Mouse (Mus musculus) hindbrain, embryonic 10.5 days (tissue): ENCODE data around the gene Clpp. TPM values are rescaled to one million over a fixed set of nuclear protein-coding genes. Genes with fewer than 3 reads are reported as not detected.

Experiments used
- DNase-seq: peaks from one replicate; pipeline ENCODE4 v3.0.0-alpha.2; 2017; ENCODE audit warnings: low spot score
- H3K27ac ChIP-seq: fragments of 300-500 bp; sonication (generic); 2 replicates; pipeline ENCODE4 v1.5.1; 2016; ENCODE audit warnings: mild to moderate bottlenecking, moderate library complexity
- H3K27me3 ChIP-seq: fragments of 300-500 bp; sonication (generic); 2 replicates; pipeline ENCODE4 v1.6.1; 2016; ENCODE audit warnings: mild to moderate bottlenecking; ENCODE audit not compliant: poor library complexity, insufficient read depth, severe bottlenecking
- H3K36me3 ChIP-seq: fragments of 300-500 bp; sonication (generic); 2 replicates; pipeline ENCODE4 v1.6.1; 2016; ENCODE audit warnings: mild to moderate bottlenecking, moderate library complexity
- H3K4me1 ChIP-seq: fragments of 300-500 bp; sonication (generic); replicated peaks from 2 replicates; pipeline ENCODE4 v1.6.1; 2016; ENCODE audit warnings: mild to moderate bottlenecking
- H3K4me3 ChIP-seq: fragments of 300-500 bp; sonication (generic); 2 replicates; pipeline ENCODE4 v1.5.1; 2016; ENCODE audit warnings: mild to moderate bottlenecking, moderate library complexity
- H3K9me3 ChIP-seq: fragments of 300-500 bp; sonication (generic); 2 replicates; pipeline ENCODE4 v1.6.1; 2016; ENCODE audit warnings: mild to moderate bottlenecking, moderate library complexity
- WGBS: fragments of 180-500 bp; shearing (Covaris S2); methylation state at CpG from one replicate; pipeline ENCODE4 v1.1.7; 2016; 5-methylcytosine and 5-hydroxymethylcytosine counted together
- polyA plus RNA-seq: library from polyadenylated mRNA; unstranded; fragments of >200 nt; fragmentation: Nextera tagmentation; extraction: Ambion mirVana; gene quantifications from 2 replicates; pipeline ENCODE4 v1.2.1, GENCODE M21; 2016

Clpp gene
- polyA plus RNA-seq, 1 experiment from 2014 or later = 166 TPM

- Histone ChIP-seq H3K27ac (no peak overlapping the region), H3K36me3 (peaks cover 57% of the 10 kb centered on the region), H3K27me3 (no peaks in the 10 kb centered on the region), H3K9me3 (no peaks in the 10 kb centered on the region), H3K4me1 (no peaks in the 10 kb centered on the region), H3K4me3 (no peak overlapping the region)
- no peak for DNase-seq
- WGBS = 84% methylated on average over 2 of the region's 2 CpGs
Observed at GRCm38 (mm10) chr17:57019693-57020092, 29.6 kb downstream of the Clpp start.

DNA sequence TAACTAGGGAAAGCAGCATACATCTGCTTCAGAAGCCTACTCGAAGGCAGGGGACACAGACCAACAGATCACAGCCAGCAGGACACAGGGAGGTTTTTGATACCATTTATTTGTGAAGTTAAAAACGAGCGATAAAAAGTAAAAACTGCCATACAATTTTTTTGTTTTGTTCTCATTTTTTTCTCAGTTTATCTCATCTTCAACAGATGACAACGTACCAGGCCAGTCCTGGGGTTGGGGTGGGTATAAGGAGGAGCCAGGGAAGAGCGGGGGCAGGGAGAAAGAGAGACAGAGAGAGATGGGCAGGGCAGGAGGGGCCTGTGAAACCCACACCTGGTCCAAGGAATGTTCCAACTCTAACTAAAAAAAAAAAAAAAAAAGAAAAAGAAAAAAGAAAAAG is 30.9 kb downstream of the Clpp start:
- no peaks in the 10 kb centered on the region for H3K27me3 ChIP-seq
- H3K36me3 ChIP-seq = peaks cover 69% of the 10 kb centered on the region
- no peaks in the 10 kb centered on the region for H3K9me3 ChIP-seq
- 92% methylated on average over 5 of the region's 5 CpGs for WGBS
- no peaks in the 10 kb centered on the region for H3K4me1 ChIP-seq
- DNase-seq = no peak
- H3K4me3 ChIP-seq = no peak overlapping the region
- H3K27ac ChIP-seq = no peak overlapping the region

DNA sequence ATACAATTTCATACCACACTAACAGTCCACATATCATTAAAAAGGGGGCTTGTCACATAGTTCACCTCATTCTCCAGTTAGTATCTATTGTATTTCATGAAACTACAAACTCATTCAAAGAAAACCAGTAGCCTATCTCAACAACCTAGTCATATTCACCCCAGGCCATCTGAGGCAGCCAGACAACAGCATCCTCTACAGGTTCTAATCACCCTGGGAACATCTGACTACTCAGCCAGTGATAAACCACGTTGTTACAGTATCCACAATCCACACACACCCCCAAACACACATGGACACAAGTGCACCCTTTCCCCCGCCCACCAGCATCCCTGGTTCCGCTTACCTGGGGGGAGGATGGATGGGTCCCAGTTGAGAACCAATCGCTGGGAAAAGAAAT is 37.4 kb downstream of the Clpp start:
- 91% methylated on average over 4 of the region's 4 CpGs for whole genome bisulfite sequencing
- Histone ChIP-seq H3K4me3 (no peak overlapping the region), H3K9me3 (no peaks in the 10 kb centered on the region), H3K4me1 (peaks cover 22% of the 10 kb centered on the region), H3K27me3 (no peaks in the 10 kb centered on the region), H3K27ac (no peak overlapping the region), H3K36me3 (peaks cover 72% of the 10 kb centered on the region)
- DNase-seq = no peak

DNA sequence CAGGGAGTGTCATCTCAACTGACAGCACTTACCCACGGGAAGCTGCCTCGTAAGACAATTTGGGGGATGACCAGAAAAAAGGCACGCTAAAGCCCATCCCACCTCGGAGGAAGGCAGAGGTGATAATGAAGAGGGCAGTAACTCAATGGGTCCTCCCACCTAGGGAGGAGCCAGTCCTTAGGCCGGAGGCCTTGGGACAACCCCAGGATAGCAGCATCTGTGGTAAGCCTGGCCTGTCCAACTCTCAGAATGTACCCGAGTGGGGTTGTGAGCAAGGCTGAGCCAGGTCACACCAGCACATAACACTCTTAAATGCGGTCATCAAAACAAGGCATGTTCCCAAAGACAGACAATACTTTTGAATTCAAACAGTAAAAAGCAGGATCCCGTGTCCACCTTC is 39.6 kb downstream of the Clpp start:
- H3K4me3 ChIP-seq = peak overlapping the region; percentile 77
- 56% methylated on average over 8 of the region's 8 CpGs for WGBS
- no peak for DNase-seq
- H3K9me3 ChIP-seq = no peaks in the 10 kb centered on the region
- H3K36me3 ChIP-seq = peaks cover 50% of the 10 kb centered on the region
- H3K4me1 ChIP-seq = peaks cover 26% of the 10 kb centered on the region
- no peak overlapping the region for H3K27ac ChIP-seq
- H3K27me3 ChIP-seq = no peaks in the 10 kb centered on the region

- H3K4me1 ChIP-seq = peaks cover 26% of the 10 kb centered on the region
- WGBS = under 1% methylated on average over 98 of the region's 99 CpGs
- no peaks in the 10 kb centered on the region for H3K9me3 ChIP-seq
- H3K27me3 ChIP-seq = no peaks in the 10 kb centered on the region
- DNase-seq = peak; percentile 57
- peak within 1 kb of the TSS; percentile 77 for H3K4me3 ChIP-seq
- H3K36me3 ChIP-seq = peaks cover 36% of the 10 kb centered on the region
- peak within 1 kb of the TSS; percentile 99 for H3K27ac ChIP-seq
Observed at GRCm38 (mm10) chr17:57030931-57031660, 41.0 kb downstream of the Clpp start, which contains the start of gene Khsrp. Khsrp (minus strand) TSS chr17:57031522.

DNA sequence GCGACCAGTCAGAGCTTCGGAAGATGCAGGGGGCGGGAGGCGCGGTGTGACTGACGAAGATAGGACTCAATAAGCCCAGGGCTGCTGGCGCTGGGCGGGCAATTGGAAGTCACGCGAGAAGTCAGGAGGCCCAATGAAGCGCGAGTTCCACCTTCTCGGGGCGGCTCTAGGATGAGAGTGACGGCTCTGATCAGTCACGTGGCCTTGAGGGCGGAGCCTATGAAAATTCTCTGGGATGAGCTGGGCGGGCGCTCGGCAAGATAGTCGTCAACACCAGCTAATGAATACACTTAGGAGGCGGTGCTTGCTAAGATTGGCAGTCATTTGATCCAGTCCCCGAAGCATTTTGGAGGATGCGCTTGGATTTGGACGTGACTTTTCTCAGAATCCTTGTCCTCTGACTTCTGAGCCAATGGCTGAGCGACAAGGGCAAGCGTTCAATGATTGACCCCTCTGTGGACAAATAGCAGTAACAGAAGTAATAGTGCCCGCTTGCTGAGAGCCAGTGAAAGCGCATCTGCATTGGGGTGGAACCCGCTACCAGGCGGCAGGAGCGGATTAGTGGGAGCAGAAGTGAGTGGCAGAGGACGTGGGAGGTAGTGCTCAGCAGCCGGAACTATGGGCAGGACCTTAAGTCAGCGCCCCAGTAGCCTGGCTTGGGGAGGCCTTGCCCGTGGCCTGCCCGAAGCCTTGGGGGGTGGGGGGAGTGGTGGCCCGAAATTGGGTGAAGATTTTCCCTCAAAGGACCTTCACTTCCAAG is 41.7 kb downstream of the Clpp start:
- WGBS = under 1% methylated on average over 38 of the region's 38 CpGs
- Histone ChIP-seq H3K9me3 (no peaks in the 10 kb centered on the region), H3K27ac (peak overlapping the region; percentile 99), H3K4me3 (peak overlapping the region; percentile 77), H3K27me3 (no peaks in the 10 kb centered on the region), H3K4me1 (peaks cover 26% of the 10 kb centered on the region), H3K36me3 (peaks cover 28% of the 10 kb centered on the region)
- peak; percentile 100 for DNase-seq

DNA sequence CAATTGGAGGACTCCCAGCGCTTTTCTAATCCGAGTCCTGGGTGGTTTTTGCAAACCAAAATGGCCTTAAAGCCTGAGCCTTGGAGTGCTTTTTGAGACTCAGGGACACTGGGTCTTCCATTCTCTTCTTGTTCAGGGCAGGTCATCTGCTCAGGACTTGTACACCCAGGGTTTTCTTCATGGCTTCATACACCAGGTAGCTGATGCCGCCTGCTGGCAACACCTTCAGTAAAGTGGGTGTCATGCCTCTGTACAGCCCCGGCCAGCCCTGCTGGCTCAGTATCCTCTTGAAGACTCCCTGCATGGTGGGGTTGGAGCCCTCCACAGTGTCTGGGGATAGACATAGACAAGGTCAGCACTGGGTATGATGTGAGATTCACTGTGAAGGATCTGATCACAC is 42.7 kb downstream of the Clpp start:
- H3K4me1 ChIP-seq = peaks cover 26% of the 10 kb centered on the region
- WGBS = 86% methylated on average over 4 of the region's 4 CpGs
- DNase-seq = no peak
- H3K9me3 ChIP-seq = no peaks in the 10 kb centered on the region
- peak overlapping the region; percentile 77 for H3K4me3 ChIP-seq
- H3K36me3 ChIP-seq = peaks cover 18% of the 10 kb centered on the region
- peaks cover 7% of the 10 kb centered on the region for H3K27me3 ChIP-seq
- peak overlapping the region; percentile 99 for H3K27ac ChIP-seq

DNA sequence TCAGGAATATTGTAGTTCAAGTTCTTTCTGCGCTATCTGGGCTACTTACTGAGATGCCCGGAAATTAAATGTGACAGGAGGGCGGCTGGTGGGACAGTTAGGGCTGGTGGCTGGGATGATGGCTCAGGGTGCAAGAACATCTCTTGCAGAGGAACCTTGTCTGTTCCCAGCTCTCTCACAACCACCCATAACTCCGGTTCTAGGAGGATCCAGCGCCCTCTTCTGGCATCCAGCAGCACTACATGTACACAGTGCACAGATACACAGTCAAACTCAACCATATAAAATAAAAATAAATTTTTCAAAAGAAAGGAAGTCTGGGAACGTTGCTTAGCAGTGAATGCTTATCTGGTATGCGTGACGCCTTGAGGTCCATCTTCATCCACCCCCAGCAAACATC is 48.9 kb downstream of the Clpp start:
- H3K27me3 ChIP-seq = peaks cover 22% of the 10 kb centered on the region
- no peaks in the 10 kb centered on the region for H3K36me3 ChIP-seq
- DNase-seq = no peak
- peaks cover 3% of the 10 kb centered on the region; the same call in 1 of the 2 replicates for H3K4me1 ChIP-seq
- H3K27ac ChIP-seq = no peak overlapping the region
- 36% methylated on average over 8 of the region's 8 CpGs for WGBS
- H3K9me3 ChIP-seq = peaks cover 3% of the 10 kb centered on the region; the same call in 1 of the 2 replicates
- H3K4me3 ChIP-seq = no peak overlapping the region

DNA sequence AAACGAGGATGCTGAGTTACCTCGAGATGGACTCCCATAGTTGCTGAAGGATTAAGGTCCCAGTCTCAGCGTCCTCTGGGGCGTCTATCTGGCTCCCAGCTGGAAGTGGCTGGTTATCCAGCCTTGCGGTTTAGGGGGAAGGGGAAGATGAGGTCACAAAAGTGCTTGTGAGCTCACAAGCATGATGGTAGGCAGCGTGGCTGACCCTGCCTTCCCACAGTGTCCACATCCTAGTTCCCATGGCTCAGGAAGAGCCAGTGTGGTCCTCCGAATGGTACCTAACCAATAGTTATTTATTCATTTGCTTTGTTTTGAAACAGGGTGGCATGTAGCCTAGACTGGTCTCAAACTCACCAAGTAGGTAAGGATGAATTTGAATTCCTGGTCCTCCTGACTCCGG is 51.4 kb downstream of the Clpp start, which contains the start of gene Slc25a41:
Slc25a41 (minus strand) TSS at position 101 of the 400 bp plus-strand sequence.
- peaks cover 20% of the 10 kb centered on the region for H3K36me3 ChIP-seq
- WGBS = 77% methylated on average over 8 of the region's 8 CpGs
- peaks cover 22% of the 10 kb centered on the region for H3K27me3 ChIP-seq
- H3K27ac ChIP-seq = no peak within 1 kb of the TSS
- no peak for DNase-seq
- H3K4me3 ChIP-seq = no peak within 1 kb of the TSS
- H3K9me3 ChIP-seq = peaks cover 3% of the 10 kb centered on the region; the same call in 1 of the 2 replicates
- peaks cover 3% of the 10 kb centered on the region; the same call in 1 of the 2 replicates for H3K4me1 ChIP-seq

Other genes with a start within 250 kb of the Clpp start
- gene Nrtn, start 232.8 kb upstream of the Clpp start, polyA plus RNA-seq = 4.4 and 5.1 TPM in 2 replicates
- gene Dus3l, start 225.5 kb upstream of the Clpp start, polyA plus RNA-seq = 44.1 and 47.6 TPM in 2 replicates
- gene Prr22, start 220.1 kb upstream of the Clpp start, polyA plus RNA-seq = 1.3 TPM in 2 replicates
- 10.9 and 13.8 TPM in 2 replicates for gene Rfx2, start 159.3 kb upstream of the Clpp start, polyA plus RNA-seq
- not detected in 2 replicates for gene Acsbg2, start 115.9 kb upstream of the Clpp start, polyA plus RNA-seq
- 0.54 and 0.63 TPM in 2 replicates for gene 1700061G19Rik, start 114.8 kb upstream of the Clpp start, polyA plus RNA-seq
- gene Mllt1, start 54.9 kb upstream of the Clpp start, polyA plus RNA-seq = 65.4 and 82.4 TPM in 2 replicates
- not detected in 2 replicates for gene Acer1, start 8.2 kb upstream of the Clpp start, polyA plus RNA-seq
- 35.5 TPM in 2 replicates for gene Alkbh7, start 7.0 kb downstream of the Clpp start, polyA plus RNA-seq
- gene Pspn, start 9.7 kb downstream of the Clpp start, polyA plus RNA-seq = not detected in 2 replicates
- gene Gtf2f1, start 21.0 kb downstream of the Clpp start, polyA plus RNA-seq = 71.0 and 78.3 TPM in 2 replicates
- 0.41 and 0.43 TPM in 2 replicates for gene Gm17949, start 21.2 kb downstream of the Clpp start, polyA plus RNA-seq
- 51.1 and 52.0 TPM in 2 replicates for gene Khsrp, start 41.2 kb downstream of the Clpp start, polyA plus RNA-seq
- not detected in 2 replicates for gene Slc25a41, start 51.3 kb downstream of the Clpp start, polyA plus RNA-seq
- 5.1 and 8.2 TPM in 2 replicates for gene Crb3, start 68.8 kb downstream of the Clpp start, polyA plus RNA-seq
- 10.5 and 16.2 TPM in 2 replicates for gene Slc25a23, start 69.6 kb downstream of the Clpp start, polyA plus RNA-seq
- 3.2 and 3.6 TPM in 2 replicates for gene Dennd1c, start 88.2 kb downstream of the Clpp start, polyA plus RNA-seq
- gene Tubb4a, start 97.5 kb downstream of the Clpp start, polyA plus RNA-seq = 66.9 and 167 TPM in 2 replicates
- gene Tnfsf9, start 115.0 kb downstream of the Clpp start, polyA plus RNA-seq = 9.8 and 10.5 TPM in 2 replicates
- 0.50 TPM in 1 of 2 replicates, not detected in the other for gene Cd70, start 159.5 kb downstream of the Clpp start, polyA plus RNA-seq
- gene Tnfsf14, start 203.9 kb downstream of the Clpp start, polyA plus RNA-seq = 0.18 TPM in 1 of 2 replicates, not detected in the other
- gene C3, start 237.8 kb downstream of the Clpp start, polyA plus RNA-seq = 0.09 and 0.12 TPM in 2 replicates